Mouse (Mus musculus) T-helper 17 cell (primary cell): ENCODE measurements around the gene Cldn3.

ENCODE experiments used
- in situ Hi-C, 2 experiments: fragments of 300-600 bp; cut with MboI, MseI; formaldehyde crosslinking; loops; 1 replicate in 1 of 2; 2 replicates in 1 of 2; pipeline ENCODE4 v1.15.1; 2025; ENCODE audit warnings: high pct_unique_total_duplicates in 2 of 2

Cldn3 gene

GRCm38 (mm10) chr5:135034593-135034992 is 48.6 kb downstream of the Cldn3 start:
- in situ Hi-C loops: no loop called here

DNA sequence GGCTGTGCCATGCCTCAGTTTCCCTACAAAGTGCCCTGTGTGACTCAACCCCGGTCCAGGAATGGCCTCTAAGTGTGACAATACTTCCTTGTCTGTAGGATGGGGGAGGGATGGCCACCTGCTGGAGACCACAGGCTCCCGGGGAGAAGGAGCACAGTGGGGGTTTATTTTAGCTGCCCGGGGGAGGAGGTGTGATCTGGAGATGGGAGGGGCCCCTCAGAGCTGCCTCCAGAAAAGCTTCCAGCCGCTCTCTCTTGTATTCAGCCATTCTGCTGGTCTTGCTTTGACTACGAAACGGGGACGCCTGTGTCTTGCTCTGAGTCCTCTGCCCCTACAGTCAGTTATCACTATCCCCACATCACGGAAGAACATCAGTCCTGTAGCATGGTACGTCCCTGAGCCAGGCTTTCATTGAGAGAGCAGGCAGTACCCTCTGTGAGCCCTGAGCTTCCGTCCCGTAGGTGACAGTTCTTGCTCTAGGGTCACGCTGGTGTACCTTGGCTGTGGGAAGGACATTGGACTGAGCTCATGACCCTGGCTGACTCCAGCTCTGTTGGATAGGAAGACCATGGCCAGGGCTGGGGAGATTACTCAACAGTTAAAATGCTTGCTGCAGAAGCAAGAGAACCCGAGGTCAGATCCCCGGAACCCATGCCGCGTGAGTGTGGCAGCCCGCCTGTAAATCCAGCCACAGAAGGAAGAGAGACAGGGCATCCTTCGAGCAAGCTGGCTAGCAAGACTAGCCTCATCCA is 49.8 kb downstream of the Cldn3 start:
- in situ Hi-C loops: no loop called here
